Mouse (Mus musculus) layer of hippocampus, adult 18-20 months (tissue): Measurements from ENCODE around the gene Nhsl1. TPM values are rescaled to one million over a fixed set of nuclear protein-coding genes. Genes with fewer than 3 reads are reported as not detected.

Experiments
- DNase-seq, 2 experiments: peaks; one replicate each; pipeline ENCODE4 v3.0.0; 2022; ENCODE audit warnings: low spot score in 2 of 2
- total RNA-seq, 2 experiments: library from RNA; stranded (reverse); gene quantifications; 2 replicates each; pipeline ENCODE4 v1.2.3; 2021

The Nhsl1 gene
- total RNA-seq, 2 experiments from 2014 or later = 43.8 to 45.4 TPM

- DNase-seq = no peak
Measured at GRCm38 (mm10) chr10:18394270-18394669, 75.5 kb downstream of the Nhsl1 start.

GRCm38 (mm10) chr10:18400089-18400644 lies 81.4 kb downstream of the Nhsl1 start:
- DNase-seq = no peak

DNA sequence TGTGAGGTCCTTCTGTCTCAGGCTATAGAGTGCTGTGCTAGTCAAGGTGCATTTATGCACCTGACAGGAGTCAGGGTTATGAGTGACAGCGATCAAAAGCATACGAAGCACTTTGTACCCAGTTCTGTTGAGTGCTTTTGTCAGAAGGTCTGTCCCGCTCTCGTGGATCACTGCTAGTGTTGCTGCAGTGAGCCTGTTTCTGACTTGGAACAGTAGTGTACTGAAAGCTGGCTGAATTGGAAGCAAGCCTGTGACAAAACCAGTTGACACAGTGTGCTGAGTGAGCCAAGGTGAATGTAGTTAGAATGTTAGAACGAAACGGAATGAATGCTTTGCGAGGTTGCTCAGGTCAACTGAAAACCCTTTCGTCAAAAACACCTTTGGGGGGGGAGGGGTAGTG lies 82.2 kb downstream of the Nhsl1 start:
- peak in 1 of 2 experiments; percentile 56 for DNase-seq

- DNase-seq = peak in 1 of 2 experiments; percentile 47
Measured at GRCm38 (mm10) chr10:18403992-18404391, 85.2 kb downstream of the Nhsl1 start.

- DNase-seq = no peak
Measured at GRCm38 (mm10) chr10:18404679-18405078, 85.9 kb downstream of the Nhsl1 start.

- DNase-seq = peak; percentile 62 to 78
Measured at GRCm38 (mm10) chr10:18407062-18407830, 88.5 kb downstream of the Nhsl1 start.

DNA sequence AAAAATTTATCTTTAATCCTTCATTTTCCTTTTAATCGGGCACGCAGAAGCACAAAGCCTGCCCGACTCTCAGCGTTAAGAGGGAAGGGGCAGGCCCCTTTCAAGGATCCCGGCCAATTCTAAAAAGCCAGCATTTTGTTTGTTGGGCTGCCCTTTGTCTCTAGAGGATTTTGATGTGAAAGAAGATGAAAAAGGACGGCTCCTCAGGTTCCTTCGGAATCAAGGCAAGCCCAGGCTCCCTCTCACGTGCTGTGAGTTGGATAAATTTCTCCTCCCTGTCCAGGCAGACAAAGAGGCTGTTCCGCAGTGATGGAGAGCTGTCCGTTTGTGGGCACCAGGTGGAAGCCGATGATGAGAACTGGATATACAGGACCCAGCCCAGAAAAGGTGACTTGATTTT lies 89.3 kb downstream of the Nhsl1 start:
- DNase-seq = no peak

DNA sequence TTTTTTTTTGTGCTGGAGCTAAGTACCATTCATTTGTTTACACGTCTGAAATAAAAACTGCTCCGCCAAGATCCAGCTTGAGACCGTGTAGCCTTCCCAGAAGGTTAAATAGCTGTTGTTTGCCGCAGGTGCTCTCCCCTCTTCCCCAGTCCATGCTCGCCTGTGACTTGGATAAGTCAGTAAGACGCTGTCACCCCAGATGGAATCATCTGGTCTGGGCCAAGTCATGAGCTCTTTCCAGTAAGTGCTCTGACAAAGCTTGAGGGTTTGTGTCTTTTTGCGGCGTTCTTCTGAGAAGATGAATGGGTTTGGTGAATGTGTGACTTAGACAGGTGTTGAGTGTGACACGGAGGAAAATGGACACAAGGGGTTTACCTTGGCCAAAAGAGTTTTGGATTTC lies 89.8 kb downstream of the Nhsl1 start:
- no peak for DNase-seq

DNA sequence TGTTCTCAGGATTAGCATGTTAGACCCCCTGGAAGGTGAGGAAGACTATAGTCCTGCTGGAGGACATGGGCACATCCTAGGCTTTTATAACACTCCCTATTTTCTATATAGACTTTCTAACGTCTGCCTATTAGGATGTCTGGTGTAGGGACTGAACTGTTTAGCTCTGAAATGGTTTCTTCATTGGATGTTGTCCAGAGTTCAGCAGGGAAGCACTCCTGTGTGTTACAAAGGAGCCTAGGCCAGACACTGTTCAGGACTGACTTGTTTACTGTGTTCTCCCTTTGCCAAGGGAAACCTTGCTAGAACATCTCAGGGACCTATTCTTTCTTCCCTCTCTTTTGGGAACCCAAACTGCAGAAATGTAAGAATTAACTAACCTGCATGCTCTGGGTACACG lies 90.3 kb downstream of the Nhsl1 start:
- DNase-seq = no peak

DNA sequence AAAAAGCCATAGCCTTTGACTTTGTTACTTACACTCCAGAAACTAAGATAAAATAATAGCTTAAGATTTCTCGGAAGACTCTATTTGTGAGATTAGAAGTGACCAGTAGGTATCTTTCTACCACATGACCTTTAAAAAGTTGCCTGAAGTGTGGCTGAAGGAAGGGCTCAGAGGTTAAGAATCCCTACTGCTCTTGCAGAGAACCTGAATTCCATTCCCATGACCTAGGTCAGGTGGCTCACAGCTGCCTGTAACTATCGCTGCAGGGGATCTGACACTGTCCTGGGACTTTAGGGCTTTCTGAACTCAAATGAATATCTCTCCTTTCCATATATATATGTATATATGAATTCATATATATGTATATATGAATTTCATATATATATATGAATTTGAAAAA lies 92.5 kb downstream of the Nhsl1 start:
- DNase-seq = no peak

DNA sequence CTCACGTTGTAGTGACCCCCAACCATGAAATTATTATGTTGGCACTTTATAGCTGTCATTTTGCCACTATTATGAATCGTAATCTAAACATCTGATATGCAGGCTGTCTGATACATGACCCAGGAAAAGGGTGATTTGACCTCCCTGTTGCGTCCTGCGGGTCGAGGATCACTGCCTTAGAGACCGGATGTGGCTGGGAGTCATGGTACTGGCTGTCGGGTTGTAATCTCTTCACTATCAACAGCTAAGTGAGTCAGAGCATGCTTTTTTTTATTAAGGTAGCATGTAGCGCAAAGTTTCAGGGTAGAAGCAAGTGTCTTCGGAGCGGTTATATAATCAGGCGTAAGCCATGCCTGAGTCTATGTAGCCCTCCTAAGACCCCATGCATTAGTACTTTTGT lies 97.2 kb downstream of the Nhsl1 start:
- no peak for DNase-seq

- no peak for DNase-seq
Measured at GRCm38 (mm10) chr10:18418160-18418559, 99.4 kb downstream of the Nhsl1 start.

DNA sequence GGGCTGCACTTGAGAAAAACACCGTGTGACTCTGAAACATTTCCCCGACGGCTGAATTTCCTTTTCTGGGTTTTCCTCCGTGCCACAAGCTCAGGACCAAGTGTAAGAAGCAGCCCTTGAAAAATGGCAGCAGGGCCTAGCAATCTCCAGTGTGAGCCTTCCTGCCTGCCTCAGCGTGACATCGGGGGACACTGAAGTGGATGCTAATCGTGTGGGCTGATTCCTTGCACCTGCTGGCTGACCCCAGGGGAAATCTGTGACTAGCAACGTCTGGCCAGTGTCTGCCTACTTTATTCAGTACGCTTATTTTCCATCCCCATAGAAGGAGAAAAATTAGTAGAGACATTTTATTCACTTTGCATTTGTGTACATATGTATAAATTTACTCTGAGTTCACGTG lies 100.7 kb downstream of the Nhsl1 start:
- DNase-seq = no peak

GRCm38 (mm10) chr10:18420259-18421000 lies 101.6 kb downstream of the Nhsl1 start:
- DNase-seq = no peak

DNA sequence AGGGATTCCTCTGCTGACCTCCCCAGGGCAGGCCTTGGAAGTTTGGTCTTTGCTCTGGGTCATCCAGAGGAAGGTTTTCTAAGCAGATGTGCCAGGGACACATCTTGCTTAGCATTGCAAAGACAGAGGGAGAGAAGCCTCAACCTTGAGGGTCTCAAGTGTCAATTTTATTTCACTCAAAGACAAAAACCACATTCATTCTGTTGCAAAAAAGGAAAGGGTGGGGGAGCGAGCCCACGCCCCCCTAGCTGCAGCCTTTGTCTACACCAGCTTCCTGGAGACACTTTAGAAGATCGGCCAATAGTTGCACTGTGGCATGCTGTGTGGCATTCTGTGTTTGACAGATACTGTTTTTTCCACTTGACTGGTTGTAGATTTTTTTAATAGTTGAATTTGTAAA lies 104.2 kb downstream of the Nhsl1 start:
- no peak for DNase-seq

DNA sequence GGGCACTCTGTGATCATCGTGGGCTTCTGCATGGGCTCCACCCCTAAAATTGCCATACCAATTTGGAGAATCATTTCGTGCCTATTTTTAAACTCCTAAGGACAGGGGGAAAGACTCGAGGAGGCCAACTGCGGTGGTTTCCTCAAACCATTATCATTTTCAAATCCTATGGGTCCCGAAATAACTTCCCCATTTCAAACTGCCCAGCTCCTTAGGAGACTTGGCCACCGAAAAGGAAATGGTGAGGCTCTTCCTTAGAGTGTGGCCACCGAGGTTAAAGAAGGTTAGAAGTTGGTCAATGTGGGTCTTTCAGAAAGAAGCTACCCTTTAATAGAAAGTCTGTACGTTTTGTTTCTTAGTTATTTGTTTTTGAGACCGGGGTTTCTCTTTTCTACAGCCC lies 104.8 kb downstream of the Nhsl1 start:
- no peak for DNase-seq

GRCm38 (mm10) chr10:18427866-18428265 lies 109.1 kb downstream of the Nhsl1 start:
- no peak for DNase-seq

DNA sequence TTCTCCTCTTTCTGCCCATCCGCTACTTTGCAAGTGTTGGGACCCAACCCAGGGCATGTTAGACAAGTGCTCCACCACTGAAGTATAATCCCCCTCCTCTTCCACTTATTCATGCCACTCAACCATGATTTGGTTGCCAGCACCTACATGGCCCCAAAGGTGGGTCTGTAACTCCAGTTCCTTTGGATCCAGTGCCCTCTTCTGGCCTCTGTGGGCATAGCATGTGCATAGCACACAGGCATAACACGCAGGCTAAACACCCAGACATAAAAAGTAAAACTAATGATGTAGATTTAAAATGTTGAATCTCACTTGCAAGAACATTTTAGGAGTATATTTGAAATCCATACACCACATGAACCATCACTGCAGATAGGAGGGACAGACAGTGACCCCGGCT lies 110.7 kb downstream of the Nhsl1 start:
- no peak for DNase-seq

DNA sequence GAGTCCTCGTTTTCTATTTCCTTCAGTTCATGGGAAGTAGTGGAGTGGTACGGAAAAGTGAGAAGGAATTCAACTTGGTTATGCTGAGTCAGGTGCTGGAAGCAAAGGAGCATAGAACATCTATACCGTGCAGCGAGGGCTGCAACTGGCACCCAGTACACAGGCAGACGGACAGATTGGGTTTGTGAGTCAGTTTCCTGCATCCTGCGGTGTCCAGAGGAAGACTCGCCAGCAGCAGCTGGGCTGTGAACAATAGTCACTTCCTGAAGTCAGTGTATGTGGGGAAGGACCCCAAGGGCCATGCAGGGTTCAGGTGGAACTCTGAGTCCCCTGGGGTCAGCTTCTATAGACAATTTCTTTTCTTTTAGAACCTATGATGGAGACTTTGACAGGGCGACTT lies 111.4 kb downstream of the Nhsl1 start:
- no peak for DNase-seq

- DNase-seq = peak; percentile 17 to 49
Measured at GRCm38 (mm10) chr10:18430973-18431372, 112.2 kb downstream of the Nhsl1 start.

DNA sequence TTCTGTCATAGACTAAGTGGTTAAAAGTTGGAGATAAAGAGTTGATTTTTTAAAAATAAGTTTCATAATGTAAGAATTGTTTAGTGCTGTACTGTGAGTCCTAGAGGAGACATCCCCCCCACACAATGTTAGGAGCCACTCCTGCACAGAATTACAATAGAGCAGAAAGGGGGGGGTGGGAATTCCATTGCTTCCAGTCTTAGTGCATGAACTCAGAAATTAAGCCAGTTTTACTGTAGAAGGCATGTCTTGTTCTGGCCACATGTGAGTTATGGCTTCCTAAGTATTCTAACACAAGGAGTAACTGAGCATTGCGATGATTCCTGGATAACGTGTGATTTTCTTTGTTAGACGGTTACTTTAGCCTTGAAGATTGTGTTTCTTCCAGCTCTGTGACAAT lies 112.8 kb downstream of the Nhsl1 start:
- DNase-seq = no peak

- DNase-seq = no peak
Measured at GRCm38 (mm10) chr10:18435454-18435853, 116.7 kb downstream of the Nhsl1 start.
